Mouse (Mus musculus) layer of hippocampus, adult 9-11 months (tissue): ENCODE data around the gene Irf4.

ENCODE experiments used
- DNase-seq: peaks from one replicate; pipeline ENCODE4 v3.0.0; 2022

The Irf4 gene

GRCm38 (mm10) chr13:30741172-30741571, 7.9 kb upstream of the Irf4 start:
- DNase-seq, result no peak

- no peak for DNase-seq
Observed at GRCm38 (mm10) chr13:30742411-30742970, 6.5 kb upstream of the Irf4 start.

- no peak for DNase-seq
Observed at GRCm38 (mm10) chr13:30745121-30745520, 3.9 kb upstream of the Irf4 start.

- no peak for DNase-seq
Observed at GRCm38 (mm10) chr13:30747068-30747467, 2.0 kb upstream of the Irf4 start.

DNA sequence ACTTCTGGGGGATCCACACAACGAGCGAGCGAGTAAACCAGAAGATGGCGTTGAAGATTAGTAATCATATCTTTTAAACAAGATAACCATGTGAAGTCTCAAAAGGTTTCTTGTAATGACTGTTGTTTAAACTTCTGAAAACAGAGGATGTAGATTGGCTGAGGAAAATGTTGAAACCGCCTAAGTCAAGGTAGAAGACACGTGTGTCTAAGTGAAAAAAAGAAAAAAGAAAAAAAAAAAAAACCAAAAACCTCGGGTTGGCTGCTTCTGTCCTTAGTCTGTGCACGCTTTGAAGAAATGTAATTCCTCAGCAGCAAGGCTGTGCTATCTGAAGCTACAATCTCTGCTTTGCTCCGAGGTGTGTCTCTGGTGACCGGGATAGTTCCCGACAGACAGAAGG, 1.5 kb upstream of the Irf4 start:
- DNase-seq, result no peak

- no peak for DNase-seq
Observed at GRCm38 (mm10) chr13:30748321-30748720, 705 bp upstream of the Irf4 start.

- no peak for DNase-seq
Observed at GRCm38 (mm10) chr13:30749557-30750141, 623 bp downstream of the Irf4 start.

GRCm38 (mm10) chr13:30750461-30751303, 1.7 kb downstream of the Irf4 start:
- DNase-seq, result no peak

- DNase-seq, result no peak
Observed at GRCm38 (mm10) chr13:30751304-30751580, 2.2 kb downstream of the Irf4 start.

- DNase-seq, result no peak
Observed at GRCm38 (mm10) chr13:30752581-30753187, 3.7 kb downstream of the Irf4 start.

DNA sequence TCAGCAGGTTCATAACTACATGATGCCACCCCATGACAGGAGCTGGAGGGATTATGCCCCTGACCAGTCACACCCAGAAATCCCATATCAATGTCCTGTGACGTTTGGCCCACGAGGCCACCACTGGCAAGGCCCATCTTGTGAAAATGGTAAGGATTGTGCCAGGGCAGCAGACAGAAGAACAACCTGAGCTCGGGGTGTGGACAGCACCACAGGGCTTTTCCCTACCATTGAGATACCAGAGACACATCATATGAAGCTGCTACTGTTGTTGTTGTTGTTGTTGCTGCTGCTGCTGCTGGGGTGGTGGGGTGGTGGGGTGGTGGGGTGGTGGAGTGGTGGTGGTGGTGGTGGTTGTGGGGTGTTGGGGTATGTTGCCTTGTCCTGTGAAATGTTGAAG, 4.4 kb downstream of the Irf4 start:
- DNase-seq, result no peak

GRCm38 (mm10) chr13:30754066-30754465, 5.0 kb downstream of the Irf4 start:
- no peak for DNase-seq

DNA sequence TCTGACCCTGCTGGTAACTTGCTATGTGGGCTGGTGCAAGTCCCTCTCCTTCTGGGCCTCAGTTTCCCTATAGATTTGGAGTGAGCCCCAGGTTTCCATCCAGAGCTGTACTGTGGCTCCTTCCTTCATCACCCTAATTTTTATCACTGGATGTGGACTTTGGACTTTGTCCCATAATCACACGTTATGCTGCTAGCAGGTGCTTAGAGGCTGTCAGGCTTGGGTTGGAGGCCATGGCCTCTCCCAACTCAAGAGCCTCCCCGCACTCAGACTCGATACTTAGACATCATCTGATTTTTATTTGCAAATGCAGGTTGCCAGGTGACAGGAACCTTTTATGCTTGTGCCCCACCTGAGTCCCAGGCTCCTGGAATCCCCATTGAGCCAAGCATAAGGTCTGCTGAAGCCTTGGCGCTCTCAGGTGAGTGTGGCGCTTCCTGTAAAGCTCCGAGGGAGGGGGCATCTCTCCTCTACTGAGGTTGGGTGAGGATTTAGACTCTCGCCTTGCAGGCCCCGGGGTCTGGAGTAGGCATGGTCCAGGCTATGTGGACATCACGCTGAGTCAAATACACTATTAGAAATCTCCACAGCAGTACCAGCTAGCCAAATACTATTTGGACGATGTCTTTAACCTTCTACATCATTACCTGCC, 5.9 kb downstream of the Irf4 start:
- no peak for DNase-seq

DNA sequence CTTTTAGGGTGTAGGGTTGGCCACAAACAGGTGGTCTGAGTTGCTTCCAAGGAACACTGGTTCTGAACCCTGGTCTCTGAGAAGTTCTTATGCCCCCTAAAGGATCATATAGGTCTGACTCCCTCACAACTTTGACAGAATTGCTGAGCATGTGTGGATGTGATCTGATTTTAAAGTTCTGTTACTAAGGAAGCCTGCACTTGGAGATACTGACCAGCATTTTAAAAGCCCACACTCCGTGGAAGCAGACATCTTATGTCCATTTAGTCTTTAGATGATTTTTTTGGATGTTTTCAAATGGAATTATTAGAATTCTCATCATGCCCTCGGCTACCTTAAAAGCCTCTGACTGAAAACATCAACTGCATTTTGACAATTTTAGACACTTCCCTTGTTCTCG, 6.6 kb downstream of the Irf4 start:
- DNase-seq, result no peak

- DNase-seq, result no peak
Observed at GRCm38 (mm10) chr13:30755998-30756639, 7.1 kb downstream of the Irf4 start.

- no peak for DNase-seq
Observed at GRCm38 (mm10) chr13:30757264-30757900, 8.4 kb downstream of the Irf4 start.

- DNase-seq, result no peak
Observed at GRCm38 (mm10) chr13:30758789-30759381, 9.9 kb downstream of the Irf4 start.

DNA sequence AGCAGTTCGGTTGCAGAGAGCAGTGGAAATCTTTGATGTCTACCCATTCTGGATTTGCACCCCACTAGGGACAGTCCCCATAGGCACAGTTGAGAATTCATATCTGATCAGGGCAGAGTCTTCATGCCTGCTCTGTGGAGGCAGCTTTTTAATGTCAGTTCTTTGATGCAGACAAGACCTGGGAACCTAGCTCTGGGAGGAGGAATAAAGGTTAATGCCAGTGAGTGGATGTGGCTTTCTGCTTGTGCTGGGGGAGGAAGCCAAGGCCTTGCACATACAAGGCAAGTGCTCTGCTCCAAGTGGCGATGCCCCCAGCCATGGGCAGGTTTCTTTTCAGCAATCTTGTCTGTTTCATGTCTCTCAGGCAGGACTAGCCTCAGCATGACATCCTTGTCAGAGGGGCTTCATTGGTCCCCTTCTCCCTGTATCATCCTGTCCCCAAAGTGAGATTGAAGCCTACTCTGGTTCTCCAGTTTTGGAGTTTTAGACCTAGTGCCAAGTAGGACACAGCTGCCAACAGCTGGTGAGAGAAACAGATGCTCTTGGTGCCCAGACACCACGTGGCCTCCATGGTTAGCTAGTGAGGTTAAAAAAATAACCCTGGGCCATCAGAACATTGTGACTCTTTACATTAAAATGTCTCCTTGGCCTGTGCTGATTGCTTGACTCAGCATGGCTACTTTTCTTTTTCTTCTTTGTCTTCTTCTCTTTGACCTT, 11.5 kb downstream of the Irf4 start:
- DNase-seq, result no peak

DNA sequence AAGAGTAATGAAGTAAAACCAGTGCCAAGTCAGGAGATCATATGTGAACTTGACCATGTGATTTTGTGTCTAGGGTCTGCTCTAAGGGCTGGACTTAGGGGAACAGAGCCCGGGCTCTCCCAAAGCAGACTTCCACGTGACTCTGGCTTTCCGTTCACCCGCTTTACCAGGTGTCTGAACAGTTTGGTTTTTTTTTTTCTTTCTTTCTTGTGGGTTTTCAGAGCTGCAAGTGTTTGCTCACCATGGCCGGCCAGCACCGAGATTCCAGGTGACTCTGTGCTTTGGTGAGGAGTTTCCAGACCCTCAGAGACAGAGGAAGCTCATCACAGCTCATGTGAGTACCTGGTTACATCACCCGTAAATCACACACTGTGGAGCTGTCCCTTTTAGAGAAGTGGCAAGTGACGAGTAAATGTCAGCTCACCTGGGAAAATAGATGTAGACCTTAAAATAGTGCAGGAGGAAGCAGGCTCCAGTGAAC, 12.2 kb downstream of the Irf4 start:
- no peak for DNase-seq

GRCm38 (mm10) chr13:30762224-30762623, 13.2 kb downstream of the Irf4 start:
- no peak for DNase-seq

DNA sequence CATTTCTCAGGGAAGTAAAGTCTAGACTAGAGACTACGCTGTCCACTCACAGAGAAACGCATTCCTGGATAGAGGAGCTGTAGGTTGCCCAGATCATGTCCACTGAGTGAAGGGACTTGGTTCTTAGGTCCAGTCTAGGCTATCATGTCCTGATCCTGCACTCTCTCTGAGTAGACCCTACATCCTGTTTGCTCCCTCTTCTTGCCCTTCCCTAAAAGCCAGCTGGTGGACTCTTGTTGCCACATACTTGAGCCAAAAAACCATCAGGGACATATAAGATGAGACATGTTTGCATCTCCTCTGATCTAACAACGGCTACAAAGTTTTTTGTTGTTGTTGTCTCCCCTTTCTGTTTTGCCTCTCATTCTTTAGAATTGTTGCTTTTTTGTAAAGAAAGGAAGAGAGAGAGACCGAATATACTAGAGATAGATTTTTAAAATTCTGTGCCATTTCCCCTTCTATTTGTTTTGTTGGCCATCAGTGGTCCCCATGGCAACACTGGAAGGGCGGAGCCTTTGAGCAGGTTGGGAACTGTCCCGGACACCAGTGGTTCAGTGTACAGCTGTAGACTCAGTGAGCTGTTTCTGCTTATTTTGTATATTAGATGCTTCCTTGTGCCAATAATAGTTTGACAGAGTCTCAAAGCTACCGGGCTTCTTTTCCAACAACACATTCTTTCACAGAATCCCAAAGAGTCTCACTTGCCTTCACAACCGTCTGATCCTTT, 15.2 kb downstream of the Irf4 start:
- no peak for DNase-seq
